Mouse (Mus musculus) erythroid progenitor cell, adult 5-6 weeks (primary cell): Measurements from ENCODE around the gene Ccr7. TPM values are rescaled to one million over a fixed set of nuclear protein-coding genes. Genes with fewer than 3 reads are reported as not detected.

Experiments
- ATAC-seq: replicated peaks from 2 replicates; pipeline ENCODE4 v1.8.0; 2016; ENCODE audit warnings: moderate number of reproducible peaks, mild to moderate bottlenecking, moderate TSS enrichment, inconsistent platforms; ENCODE audit not compliant: poor library complexity, low FRiP score, severe bottlenecking
- total RNA-seq, 2 experiments: library from RNA; stranded (forward) in 1 of 2; stranded (reverse) in 1 of 2; fragments of 150-400 nt in 1 of 2; fragments of 186-747, 209-891 nt in 1 of 2; gene quantifications; 2 replicates each; pipeline versions ENCODE4 v1.2.3 to v1.2.4; 2015 to 2017; ENCODE audit warnings: low replicate concordance in 2 of 2

Gene Ccr7
- total RNA-seq, 2 experiments from 2014 or later: 2.0 to 8.0 TPM

DNA sequence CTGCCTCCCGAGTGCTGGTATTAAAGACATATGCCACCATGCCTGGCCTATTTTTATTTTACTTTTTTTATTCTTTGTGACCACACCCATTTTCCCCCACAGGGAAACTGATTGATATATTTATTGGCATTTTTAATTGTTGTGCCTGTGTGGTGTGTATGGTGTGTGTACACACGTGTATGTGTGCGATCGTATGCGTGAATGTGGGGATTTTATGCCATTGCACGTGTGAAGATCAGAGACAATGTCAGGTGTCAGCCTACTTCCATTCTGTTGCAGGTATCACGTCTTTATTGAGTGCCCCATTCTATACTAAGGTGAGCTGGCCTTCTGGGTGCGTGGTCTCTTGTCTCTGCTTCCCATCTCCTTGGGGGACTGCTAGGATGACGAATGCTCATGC is 940 bp upstream of the Ccr7 start:
- ATAC-seq: no peak

DNA sequence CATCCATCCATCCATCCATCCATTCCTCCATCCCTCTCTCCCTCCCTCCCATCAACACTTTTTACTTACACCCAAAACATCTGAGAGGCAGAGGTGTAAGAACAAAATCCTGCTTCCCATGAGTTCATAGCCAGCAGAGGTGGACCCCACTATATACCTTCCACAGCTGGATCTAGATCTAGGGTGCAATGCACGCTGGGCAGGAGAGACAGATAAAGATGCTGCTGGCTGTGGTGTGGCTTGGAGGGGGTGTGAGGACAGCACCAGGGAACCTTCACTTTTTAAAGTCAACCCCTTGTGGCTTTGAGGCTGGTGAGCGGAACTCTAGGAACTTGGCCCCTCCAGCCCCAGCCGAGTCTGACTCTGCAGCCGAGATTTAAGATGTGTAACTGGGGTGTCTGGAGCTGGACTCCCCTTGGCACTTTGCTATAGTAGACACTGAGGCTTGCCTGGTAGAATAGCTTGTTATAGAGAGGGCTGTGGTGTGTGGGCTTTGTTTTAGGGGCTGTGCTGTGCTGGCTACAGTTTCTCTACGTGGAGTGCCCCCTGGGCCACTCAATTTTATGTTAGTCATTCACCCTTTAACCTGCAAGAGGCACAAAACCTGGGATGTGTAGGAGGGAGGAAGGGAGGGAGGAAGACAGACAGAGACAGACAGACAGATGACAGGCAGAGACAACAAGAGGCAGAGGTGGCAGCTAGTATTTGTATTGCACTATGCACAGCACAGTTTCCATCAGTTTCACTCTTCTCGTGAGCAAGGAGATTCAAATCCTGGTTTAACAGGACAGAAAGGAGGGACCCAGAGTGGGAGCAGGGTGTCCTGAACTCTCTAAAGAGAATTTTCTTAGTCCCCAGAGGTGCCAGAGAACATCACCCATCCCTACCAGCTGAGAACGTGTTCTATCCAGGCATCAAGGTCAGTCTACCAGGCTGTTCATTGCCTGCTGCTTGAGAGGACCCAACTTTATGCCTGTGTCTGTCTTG is 817 bp downstream of the Ccr7 start:
- no peak for ATAC-seq

DNA sequence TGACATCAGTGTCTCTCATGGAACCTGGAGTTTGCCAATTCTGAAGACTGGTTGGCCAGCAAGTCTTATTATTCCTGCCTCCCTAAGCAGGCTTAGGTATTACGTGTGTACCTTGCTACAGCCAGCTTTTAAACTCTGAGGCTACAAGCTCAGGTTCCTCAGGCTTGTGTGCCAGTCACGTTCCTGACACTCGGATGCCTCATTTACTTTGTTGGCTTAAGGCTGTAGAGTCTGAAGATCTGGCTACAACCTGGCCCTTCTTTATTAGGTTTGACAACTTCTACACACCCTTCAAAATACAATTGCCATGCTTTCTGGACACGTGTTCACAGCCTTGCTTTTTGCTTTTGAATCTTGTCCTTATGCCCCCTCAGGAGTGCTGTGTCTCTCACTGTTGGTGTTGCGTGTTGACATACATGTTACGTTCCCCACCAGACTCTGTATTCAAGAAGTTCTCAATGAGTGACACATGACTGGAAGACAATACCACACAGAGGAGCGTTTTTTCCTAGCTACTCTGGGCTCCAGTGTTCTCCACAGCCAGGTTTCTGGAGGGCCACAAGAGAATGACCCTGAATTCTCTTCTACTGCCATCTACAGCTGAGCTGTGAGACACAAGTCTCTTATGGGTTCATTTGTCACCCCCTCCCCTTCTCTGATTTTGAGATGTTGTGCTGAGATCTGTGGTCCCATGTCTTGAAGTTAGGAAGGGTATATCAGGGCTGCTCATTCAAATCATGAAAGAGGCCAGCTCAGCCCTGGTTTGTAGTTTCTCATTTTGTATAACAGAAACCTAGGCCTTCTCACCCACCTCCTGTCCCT is 2.3 kb downstream of the Ccr7 start:
- ATAC-seq: no peak

DNA sequence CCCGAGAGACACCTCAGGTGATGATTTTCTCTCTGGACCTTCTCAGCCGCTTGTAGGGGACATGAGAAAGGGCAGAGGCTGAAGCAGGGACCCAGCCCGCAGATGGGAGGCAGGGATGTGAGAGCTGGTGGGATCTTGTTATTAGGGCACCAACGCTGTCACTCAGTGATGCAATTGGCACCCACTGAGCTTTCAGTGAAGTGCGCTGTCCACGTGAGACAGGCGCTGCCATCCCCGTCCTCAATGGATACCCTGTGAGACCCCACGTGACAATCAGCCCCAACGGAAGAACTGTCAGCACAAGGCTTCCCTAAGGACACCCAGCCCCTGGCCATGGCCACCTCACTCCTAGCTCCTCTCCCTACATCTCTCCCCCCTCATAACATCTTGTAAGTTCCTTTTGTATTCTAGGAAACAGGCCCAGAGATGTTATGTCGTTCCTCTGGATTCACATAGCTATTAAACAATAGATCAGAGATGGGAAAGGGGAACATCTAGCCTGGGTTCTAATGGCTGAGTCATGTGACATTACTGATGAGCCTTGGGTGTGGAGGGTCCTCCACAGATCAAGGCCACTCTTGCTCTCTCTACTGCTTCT is 3.4 kb downstream of the Ccr7 start:
- no peak for ATAC-seq

DNA sequence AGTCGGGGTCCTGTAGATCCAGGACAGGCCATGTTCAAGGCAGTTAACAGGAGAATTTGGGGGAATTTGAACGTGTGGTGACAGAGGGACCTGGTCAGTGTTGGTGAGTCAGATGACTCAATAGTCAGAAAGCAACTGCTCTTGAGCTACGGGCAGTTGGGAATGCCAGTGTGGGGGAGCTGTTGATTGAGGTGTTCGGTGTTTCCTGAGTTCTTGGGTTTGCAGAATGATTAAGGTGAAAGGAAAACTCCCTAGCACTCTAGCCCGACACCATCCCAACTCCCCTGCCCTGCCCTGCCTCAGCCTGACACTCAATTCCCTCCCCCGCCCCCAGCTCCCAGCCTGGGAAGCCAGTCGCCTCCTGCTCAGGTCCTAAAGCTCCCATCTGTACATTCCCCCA is 4.0 kb downstream of the Ccr7 start:
- no peak for ATAC-seq

DNA sequence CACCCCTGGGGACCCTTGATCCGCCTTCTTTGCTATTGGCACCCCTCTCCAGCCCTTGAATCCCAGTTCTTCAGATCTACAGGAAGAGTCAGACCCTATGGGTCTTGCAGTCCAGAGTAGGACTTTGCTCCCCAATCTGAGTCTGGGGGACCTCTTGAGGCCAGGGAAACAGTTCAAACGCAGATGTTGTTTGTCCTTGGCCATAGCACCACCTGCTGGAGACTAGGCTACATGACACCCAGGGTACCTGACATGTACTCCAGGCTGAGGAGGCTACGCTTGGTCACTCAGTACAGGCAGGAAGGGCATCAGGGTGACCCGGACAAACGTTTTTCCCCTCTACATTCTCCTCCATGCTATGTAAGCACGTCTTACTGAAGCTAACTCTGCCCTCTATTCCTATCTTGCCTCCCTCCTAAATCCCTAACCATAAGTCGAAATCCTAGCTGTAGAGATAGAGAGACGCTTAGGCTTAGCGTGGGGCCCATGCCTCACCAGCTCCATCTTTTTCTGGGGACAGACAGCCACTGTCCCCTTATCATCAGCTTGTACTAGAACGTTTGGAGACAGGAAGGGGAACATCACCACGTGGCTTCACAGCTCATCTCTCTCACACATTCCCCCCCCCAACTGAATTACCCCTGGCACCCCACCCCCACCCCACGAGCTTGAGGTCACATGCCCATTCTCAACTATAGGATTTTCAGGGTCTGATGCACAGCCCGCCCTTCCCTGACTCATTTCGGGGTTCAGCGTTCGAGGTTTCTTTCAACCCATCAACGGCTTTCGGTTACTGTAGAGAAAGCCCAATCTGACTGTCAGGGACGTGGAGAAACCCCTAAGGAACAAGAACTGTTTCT is 4.7 kb downstream of the Ccr7 start:
- peak; percentile 57; the same call in 1 of the 2 replicates for ATAC-seq

DNA sequence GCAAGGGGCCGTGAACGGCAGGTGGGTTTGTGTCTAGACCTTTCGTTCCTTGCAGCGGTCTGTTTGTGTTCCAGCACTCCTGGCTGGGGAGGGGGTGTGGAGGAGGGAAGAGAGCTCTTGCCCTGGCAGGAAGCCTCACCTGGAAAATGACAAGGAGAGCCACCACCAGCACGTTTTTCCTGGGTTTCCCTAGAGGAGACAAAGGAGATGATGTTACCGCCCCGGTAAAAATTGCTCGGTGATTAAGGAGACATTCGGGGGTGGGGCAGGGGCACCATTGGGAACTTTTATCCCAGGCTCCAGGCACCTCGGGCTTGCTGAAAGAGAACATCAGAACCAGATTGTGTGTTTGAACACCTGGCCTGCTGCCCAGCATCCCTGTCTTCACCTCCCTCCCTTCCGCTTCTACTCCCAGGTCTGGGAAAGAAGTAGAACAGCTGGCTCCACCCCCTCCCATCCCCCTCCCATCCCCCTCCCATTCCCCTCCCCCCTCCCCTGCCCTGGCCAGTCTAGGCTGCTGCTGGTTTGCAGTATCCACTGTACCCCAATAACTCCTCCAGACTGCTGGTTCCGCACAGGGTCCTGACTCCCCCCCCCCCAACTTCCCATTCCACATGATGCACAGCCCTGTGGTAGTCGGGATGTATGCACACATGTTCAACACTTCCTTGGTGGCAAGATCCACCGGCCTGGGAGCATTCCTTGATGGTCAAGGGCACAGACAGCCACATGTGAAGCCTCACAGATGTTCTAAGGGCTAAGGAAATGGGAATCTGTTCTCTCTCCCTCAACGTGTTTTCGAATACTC is 5.8 kb downstream of the Ccr7 start:
- no peak for ATAC-seq

DNA sequence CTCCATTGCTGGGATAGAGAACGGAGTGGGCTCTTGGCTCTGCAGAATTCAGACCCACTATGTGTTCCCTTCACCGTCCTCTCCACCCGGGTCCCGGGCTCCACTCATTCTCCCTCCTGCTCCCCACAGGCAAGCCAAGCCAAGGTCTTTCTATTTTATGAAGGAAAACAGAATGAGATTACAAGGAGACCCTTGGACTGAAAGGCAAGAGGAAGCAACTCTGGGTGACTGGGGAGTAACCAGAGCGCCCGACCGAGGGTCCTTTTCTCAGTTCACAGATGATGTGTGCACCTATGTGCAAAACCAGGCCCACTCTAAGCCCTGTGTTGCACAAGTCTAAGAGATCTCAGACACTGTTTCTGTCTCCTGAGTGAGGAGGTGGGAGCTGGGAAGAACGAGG is 6.5 kb downstream of the Ccr7 start:
- ATAC-seq: no peak

DNA sequence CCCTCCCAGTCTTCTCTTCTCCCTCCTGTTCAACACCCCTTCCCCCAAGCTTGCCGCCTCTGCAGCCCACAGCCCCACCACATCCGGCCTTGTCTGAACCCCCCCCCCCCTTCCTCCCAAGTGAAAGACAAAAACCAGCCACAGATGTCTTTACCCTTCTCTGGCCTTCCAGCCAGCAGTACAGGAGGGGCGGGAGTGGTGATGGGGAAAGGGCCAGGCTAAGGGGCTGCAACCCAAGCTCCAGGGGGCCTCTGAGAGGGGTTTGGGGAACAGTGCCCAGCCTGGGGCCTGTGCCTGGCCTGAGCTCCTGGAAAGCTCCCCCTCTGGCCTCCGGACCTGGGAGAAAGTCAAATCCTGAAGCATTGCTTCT is 7.0 kb downstream of the Ccr7 start:
- ATAC-seq: no peak

DNA sequence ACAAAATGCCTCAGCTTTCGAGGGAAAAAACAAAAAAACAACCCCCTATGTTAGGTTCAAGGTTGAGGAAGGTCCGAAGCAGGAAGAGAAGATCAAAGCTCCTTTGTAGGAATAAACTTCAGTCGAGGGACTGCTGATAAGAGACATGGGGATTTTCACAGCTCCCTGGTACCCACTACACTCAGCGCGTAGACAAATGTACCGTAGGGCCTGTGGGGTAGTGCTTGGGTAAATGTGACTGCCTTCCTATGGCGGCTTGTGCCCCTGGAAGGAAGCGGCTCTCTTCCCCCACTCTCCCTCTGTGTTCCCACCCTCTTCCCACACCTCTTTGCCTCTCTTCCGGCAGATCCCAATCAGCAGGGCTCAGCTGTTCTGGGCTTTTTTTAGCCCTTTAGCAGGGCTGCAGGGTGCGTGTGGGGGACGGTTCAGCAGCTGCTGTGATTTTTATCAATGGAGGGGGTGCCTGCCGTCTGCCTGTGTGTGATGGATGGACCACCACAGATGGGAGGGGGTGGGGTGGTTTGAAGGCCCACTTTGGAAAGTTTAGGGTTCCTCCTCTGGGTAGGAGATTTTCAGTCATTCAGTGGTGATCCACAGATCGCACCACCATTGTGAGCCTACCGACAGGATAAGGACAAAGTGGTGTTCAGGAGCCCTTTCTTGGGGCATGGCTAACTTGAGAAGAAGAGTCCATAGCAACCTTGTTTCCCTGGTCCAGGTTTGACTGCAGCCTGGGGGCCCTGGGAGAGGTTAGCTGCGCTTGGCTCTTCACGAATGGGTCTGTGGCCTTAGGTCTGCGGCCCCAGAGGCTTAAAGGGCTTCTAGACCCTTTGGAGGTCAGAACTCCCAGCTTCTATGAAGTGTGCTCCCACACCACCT is 7.6 kb downstream of the Ccr7 start:
- ATAC-seq: no peak

DNA sequence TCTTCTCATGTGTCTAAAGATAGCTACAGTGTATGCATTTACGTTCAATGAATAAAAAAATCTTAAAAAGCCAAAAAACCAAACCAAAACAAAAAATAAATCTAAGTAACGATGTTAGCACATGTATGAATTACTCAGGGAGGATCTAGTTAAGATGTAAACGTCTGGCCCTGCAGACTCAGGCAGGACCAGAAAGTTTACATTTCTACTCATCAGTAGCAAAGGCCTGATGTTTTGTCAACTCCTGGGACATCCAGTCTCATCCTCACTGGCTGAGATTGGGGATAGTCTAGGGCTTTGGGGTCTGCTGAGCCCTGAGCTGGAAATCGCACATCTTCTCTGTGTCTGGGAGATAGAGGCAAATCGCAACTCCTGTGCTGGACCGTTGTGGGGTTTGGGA is 8.3 kb downstream of the Ccr7 start:
- no peak for ATAC-seq

DNA sequence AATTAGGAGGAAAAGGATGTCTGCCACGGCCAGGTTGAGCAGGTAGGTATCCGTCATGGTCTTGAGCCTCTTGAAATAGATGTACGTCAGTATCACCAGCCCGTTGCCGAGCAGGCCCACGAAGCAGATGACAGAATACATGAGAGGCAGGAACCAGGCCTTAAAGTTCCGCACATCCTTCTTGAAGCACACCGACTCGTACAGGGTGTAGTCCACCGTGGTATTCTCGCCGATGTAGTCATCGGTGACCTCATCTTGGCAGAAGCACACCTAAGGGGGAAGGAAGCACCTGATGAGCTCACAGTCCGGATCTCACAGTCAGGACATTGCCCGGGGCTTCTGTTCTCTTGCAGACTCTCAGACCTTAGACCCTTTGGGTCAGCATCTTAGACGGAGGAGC is 9.1 kb downstream of the Ccr7 start:
- ATAC-seq: no peak

DNA sequence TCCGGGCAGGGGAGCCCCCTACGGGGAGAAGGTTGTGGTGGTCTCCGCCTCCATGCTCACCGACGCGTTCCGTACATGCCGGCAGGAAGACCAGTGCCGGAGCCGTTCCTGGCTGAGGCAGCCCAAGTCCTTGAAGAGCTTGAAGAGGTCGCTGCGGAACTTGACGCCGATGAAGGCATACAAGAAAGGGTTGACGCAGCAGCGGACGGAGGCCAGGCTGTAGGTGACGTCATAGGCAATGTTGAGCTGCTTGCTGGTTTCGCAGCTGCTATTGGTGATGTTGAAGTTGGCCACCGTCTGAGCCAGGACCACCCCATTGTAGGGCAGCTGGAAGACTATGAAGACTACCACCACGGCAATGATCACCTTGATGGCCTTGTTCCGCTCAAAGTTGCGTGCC is 9.9 kb downstream of the Ccr7 start:
- no peak for ATAC-seq

DNA sequence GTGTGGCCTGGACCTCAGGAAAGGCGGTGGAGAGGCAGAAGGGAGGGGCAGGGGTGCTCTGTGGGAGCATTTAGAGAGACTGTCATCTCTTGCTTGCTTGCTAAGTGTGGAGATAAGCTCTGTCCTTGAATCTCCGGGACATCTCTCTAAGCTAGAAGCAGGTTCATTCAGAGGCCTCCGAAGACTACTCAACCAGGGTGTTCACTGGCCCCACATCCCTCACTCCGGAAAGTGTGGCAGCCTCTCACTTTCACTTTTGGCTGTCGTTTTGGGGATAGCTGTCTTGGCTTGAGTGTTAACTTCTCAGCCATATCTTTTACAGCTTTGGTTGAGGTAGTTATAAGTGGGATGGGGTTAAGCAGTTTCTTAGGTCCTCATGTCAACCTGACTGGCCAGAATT is 10.4 kb downstream of the Ccr7 start:
- ATAC-seq: no peak

DNA sequence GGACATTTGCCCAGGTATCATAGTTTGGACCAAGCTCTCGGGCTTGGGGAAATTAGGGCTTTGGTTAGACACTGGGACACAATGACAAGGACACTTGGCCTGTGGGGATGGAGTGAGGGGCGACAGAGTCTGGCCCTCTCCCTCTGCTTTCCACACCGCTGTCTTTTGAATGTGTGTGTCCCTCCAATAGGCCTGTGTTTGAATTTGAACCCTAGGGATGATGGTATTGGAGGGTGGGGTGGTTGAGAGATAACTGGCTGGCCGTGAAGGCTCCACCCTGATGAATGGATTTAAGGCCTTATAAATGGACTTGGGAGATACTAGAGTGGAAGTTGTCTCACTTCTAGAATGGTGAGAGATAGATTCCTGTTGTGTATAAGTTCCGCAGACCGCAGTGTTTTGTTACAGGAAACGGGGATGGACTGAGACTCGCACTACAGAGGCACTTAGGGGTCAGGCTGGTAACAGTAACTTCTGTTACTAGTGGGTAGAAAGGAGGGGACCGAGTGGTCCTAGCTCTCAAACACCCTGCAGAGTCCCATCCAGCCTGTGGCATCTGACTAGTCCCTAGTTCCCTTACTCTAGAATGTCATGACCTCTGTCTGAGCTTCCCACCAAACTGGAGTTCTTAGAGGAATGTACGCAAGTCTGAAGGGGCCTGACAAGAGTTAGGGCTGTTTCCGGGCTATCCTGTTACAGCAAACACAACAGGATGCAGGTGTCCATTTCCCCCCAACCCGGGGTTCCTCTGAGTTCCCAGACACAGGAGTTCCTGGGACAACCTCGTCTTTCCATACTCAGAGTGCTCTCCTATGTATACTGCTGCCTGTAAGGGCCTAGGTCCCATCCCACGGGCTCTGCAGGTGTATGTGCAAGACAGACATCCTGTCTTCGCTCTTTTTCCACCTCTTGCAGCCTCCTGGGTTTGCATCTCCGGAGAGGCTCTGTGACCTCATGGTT is 11.5 kb downstream of the Ccr7 start:
- ATAC-seq: no peak

DNA sequence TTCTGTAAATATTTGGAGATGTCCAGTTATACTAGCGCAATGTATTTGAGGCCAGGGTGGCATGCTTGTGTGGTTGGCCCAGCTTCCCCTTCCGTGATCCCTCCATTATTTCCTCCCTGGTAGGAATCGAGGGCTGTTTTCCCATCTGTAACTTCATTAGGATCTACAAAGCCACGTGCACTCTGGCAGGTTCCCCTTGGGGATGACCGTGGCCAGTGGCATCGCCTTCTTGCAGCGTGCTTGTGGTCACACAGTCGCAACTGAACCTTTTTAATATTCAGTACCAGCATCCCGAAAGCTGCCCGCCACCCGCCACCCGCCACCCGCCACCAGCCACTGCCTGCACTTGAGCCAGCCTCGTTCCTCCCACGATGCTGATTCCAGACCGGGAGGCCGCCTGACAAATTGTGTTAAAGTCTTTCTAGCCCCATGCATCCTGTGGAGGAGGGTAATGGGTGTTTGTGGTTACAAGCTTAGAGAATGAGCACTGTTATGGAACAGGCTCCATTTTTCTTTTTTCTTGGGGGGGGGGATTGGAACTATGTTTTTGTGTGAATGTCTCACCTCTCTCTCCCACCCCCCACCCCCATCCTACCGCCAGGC is 12.3 kb downstream of the Ccr7 start:
- no peak for ATAC-seq
